Mouse (Mus musculus): ENCODE data around the gene Thegl. TPM values are rescaled to one million over a fixed set of nuclear protein-coding genes. Genes with fewer than 3 reads are reported as not detected.
"Not testable (repeated sequence)": the region's sequence is repeated elsewhere in the genome, so short reads cannot be mapped to it uniquely, and the experiment has no call there.

Gene Thegl
- polyA plus RNA-seq, 1 experiment from 2014 or later: not detected

GRCm38 (mm10) chr5:77011082-77011481 lies 4.7 kb upstream of the Thegl start:
- 49% methylated on average over 3 of the region's 3 CpGs for WGBS

DNA sequence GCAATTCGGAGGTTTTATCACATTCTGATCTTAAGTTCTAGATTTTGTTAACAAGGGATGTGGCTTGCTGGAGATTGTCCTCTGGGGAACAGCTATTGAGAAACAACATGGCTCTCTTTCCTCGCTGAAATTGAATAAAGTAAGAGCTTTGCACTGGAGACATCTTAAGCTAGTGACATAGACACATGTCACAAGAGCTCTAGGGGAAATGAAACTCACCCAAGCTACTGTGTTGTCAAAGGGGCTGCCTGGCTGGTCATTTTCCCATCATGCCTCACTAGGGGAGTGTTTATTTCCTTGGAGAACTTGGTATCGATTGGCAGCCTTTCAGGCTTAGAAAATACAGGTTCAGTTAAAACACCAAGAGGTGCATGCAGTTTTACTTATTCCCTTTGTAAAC lies 2.7 kb upstream of the Thegl start:
- no peaks in the 10 kb centered on the region; a peak in 1 of 4 replicates for H3K4me1 ChIP-seq (ENCODE audit: control insufficient read depth in 2 of 2, insufficient read depth in 2 of 2, low read length in 2 of 2)
- no peak for ATAC-seq (ENCODE audit: insufficient number of reproducible peaks, insufficient read depth, low FRiP score, low read depth)
- 63% methylated on average over 3 of the region's 3 CpGs for WGBS
- H3K4me2 ChIP-seq (ENCODE audit: low read length): no peak overlapping the region
- no peak overlapping the region for H3K4me3 ChIP-seq (ENCODE audit: control insufficient read depth in 1 of 2, insufficient read depth in 1 of 2, low read depth in 1 of 2, low read length in 2 of 2)
- no peaks in the 10 kb centered on the region for H3K9me3 ChIP-seq (ENCODE audit: control insufficient read depth, low read length)
- H3K36me3 ChIP-seq (ENCODE audit: control insufficient read depth, insufficient read depth, low read length): no peaks in the 10 kb centered on the region
- no peak overlapping the region for H3K27ac ChIP-seq (replicated peaks in 1 of 2; ENCODE audit: control insufficient read depth in 1 of 2, insufficient read depth in 1 of 2, low read depth in 2 of 2, low read length in 2 of 2)
- no peak overlapping the region for H3K9ac ChIP-seq (ENCODE audit: low read length)
- H3K27me3 ChIP-seq (ENCODE audit: control insufficient read depth, insufficient read depth, low read length): no peaks in the 10 kb centered on the region

More at GRCm38 (mm10) chr5:77011082-77011481, 4.7 kb upstream of the Thegl start:
- Histone ChIP-seq H3K9me3 (ENCODE audit: control insufficient read depth, low read length) (no peaks in the 10 kb centered on the region), H3K27ac (replicated peaks in 1 of 2; ENCODE audit: control insufficient read depth in 1 of 2, insufficient read depth in 1 of 2, low read depth in 2 of 2, low read length in 2 of 2) (no peak overlapping the region), H3K27me3 (ENCODE audit: control insufficient read depth, insufficient read depth, low read length) (no peaks in the 10 kb centered on the region), H3K4me1 (ENCODE audit: control insufficient read depth in 2 of 2, insufficient read depth in 2 of 2, low read length in 2 of 2) (no peaks in the 10 kb centered on the region; a peak in 1 of 4 replicates), H3K36me3 (ENCODE audit: control insufficient read depth, insufficient read depth, low read length) (no peaks in the 10 kb centered on the region), H3K9ac (ENCODE audit: low read length) (no peak overlapping the region), H3K4me2 (ENCODE audit: low read length) (no peak overlapping the region), H3K4me3 (ENCODE audit: control insufficient read depth in 1 of 2, insufficient read depth in 1 of 2, low read depth in 1 of 2, low read length in 2 of 2) (no peak overlapping the region)
- no peak for ATAC-seq (ENCODE audit: insufficient number of reproducible peaks, insufficient read depth, low FRiP score, low read depth)

- Histone ChIP-seq H3K27ac (replicated peaks in 1 of 2; ENCODE audit: control insufficient read depth in 1 of 2, insufficient read depth in 1 of 2, low read depth in 2 of 2, low read length in 2 of 2) (no peak overlapping the region), H3K4me2 (ENCODE audit: low read length) (no peak overlapping the region), H3K4me3 (ENCODE audit: control insufficient read depth in 1 of 2, insufficient read depth in 1 of 2, low read depth in 1 of 2, low read length in 2 of 2) (no peak overlapping the region), H3K9me3 (ENCODE audit: control insufficient read depth, low read length) (no peaks in the 10 kb centered on the region), H3K4me1 (ENCODE audit: control insufficient read depth in 2 of 2, insufficient read depth in 2 of 2, low read length in 2 of 2) (no peaks in the 10 kb centered on the region), H3K36me3 (ENCODE audit: control insufficient read depth, insufficient read depth, low read length) (no peaks in the 10 kb centered on the region), H3K27me3 (ENCODE audit: control insufficient read depth, insufficient read depth, low read length) (no peaks in the 10 kb centered on the region), H3K9ac (ENCODE audit: low read length) (no peak overlapping the region)
- 45% methylated on average over 3 of the region's 3 CpGs for WGBS
- no peak for ATAC-seq (ENCODE audit: insufficient number of reproducible peaks, insufficient read depth, low FRiP score, low read depth)
These were observed 12.2 kb downstream of the Thegl start for GRCm38 (mm10) chr5:77028034-77028433.

DNA sequence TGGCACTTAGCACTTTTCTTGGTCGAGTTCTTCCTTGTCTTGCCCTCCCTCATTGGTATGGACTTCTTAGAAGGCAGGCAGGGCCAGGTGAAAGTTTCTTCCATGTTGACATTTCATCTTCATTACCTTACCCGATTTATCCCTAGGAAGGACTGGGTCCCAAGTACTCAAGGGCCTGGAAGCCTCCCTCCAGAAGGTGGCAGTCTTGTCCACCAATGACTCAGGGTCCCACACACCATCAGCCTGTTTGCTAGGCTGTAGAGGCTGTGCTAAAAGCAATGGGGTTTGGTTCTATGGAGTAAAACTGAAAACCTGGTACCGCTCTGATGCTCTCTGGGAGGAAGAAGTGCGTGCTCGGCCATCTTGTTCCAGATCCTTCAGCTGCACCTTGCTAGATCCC lies 13.9 kb downstream of the Thegl start:
- Histone ChIP-seq H3K9ac (ENCODE audit: low read length) (no peak overlapping the region), H3K27me3 (ENCODE audit: control insufficient read depth, insufficient read depth, low read length) (no peaks in the 10 kb centered on the region), H3K36me3 (ENCODE audit: control insufficient read depth, insufficient read depth, low read length) (no peaks in the 10 kb centered on the region), H3K4me3 (ENCODE audit: control insufficient read depth in 1 of 2, insufficient read depth in 1 of 2, low read depth in 1 of 2, low read length in 2 of 2) (no peak overlapping the region), H3K27ac (replicated peaks in 1 of 2; ENCODE audit: control insufficient read depth in 1 of 2, insufficient read depth in 1 of 2, low read depth in 2 of 2, low read length in 2 of 2) (no peak overlapping the region), H3K4me2 (ENCODE audit: low read length) (no peak overlapping the region), H3K9me3 (ENCODE audit: control insufficient read depth, low read length) (no peaks in the 10 kb centered on the region), H3K4me1 (ENCODE audit: control insufficient read depth in 2 of 2, insufficient read depth in 2 of 2, low read length in 2 of 2) (no peaks in the 10 kb centered on the region)
- ATAC-seq (ENCODE audit: insufficient number of reproducible peaks, insufficient read depth, low FRiP score, low read depth): no peak
- WGBS: 71% methylated on average over 5 of the region's 5 CpGs

- H3K9me3 ChIP-seq (ENCODE audit: control insufficient read depth, low read length); H3K27me3 ChIP-seq (ENCODE audit: control insufficient read depth, insufficient read depth, low read length); H3K9ac ChIP-seq (ENCODE audit: low read length); H3K4me3 ChIP-seq (ENCODE audit: control insufficient read depth in 1 of 2, insufficient read depth in 1 of 2, low read depth in 1 of 2, low read length in 2 of 2); H3K4me1 ChIP-seq (ENCODE audit: control insufficient read depth in 2 of 2, insufficient read depth in 2 of 2, low read length in 2 of 2); H3K4me2 ChIP-seq (ENCODE audit: low read length); ATAC-seq (ENCODE audit: insufficient number of reproducible peaks, insufficient read depth, low FRiP score, low read depth); H3K36me3 ChIP-seq (ENCODE audit: control insufficient read depth, insufficient read depth, low read length); H3K27ac ChIP-seq (replicated peaks in 1 of 2; ENCODE audit: control insufficient read depth in 1 of 2, insufficient read depth in 1 of 2, low read depth in 2 of 2, low read length in 2 of 2): not testable (repeated sequence)
These were observed 19.3 kb downstream of the Thegl start for GRCm38 (mm10) chr5:77035101-77035500.

GRCm38 (mm10) chr5:77038451-77038850 lies 22.6 kb downstream of the Thegl start:
- Histone ChIP-seq H3K27ac (replicated peaks in 1 of 2; ENCODE audit: control insufficient read depth in 1 of 2, insufficient read depth in 1 of 2, low read depth in 2 of 2, low read length in 2 of 2) (no peak overlapping the region), H3K9ac (ENCODE audit: low read length) (no peak overlapping the region), H3K36me3 (ENCODE audit: control insufficient read depth, insufficient read depth, low read length) (no peaks in the 10 kb centered on the region), H3K4me1 (ENCODE audit: control insufficient read depth in 2 of 2, insufficient read depth in 2 of 2, low read length in 2 of 2) (no peaks in the 10 kb centered on the region), H3K27me3 (ENCODE audit: control insufficient read depth, insufficient read depth, low read length) (no peaks in the 10 kb centered on the region), H3K4me2 (ENCODE audit: low read length) (no peak overlapping the region), H3K4me3 (ENCODE audit: control insufficient read depth in 1 of 2, insufficient read depth in 1 of 2, low read depth in 1 of 2, low read length in 2 of 2) (no peak overlapping the region), H3K9me3 (ENCODE audit: control insufficient read depth, low read length) (no peaks in the 10 kb centered on the region)
- no peak for ATAC-seq (ENCODE audit: insufficient number of reproducible peaks, insufficient read depth, low FRiP score, low read depth)
- 82% methylated on average over 10 of the region's 10 CpGs for WGBS

DNA sequence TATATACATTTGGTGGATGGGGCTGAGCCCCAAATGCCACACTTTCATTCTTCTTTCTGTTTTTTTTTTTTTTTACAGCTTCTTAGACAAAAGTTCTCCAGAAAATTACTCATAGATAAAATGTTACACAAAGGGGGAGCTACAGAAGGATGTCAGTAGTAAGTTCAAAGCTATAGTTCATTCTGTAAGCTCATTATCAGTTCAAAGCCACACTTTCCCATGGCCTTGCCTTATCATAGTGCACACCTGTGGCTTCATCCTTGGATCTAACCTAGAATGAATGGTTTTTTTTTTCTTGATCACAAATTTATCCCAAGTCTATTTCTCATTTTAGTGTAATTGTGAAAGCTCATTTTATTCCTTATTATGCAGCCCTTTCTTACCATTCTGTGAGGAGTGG lies 23.6 kb downstream of the Thegl start:
- Histone ChIP-seq H3K9me3 (ENCODE audit: control insufficient read depth, low read length) (no peaks in the 10 kb centered on the region), H3K36me3 (ENCODE audit: control insufficient read depth, insufficient read depth, low read length) (no peaks in the 10 kb centered on the region), H3K9ac (ENCODE audit: low read length) (no peak overlapping the region), H3K4me3 (ENCODE audit: control insufficient read depth in 1 of 2, insufficient read depth in 1 of 2, low read depth in 1 of 2, low read length in 2 of 2) (no peak overlapping the region), H3K4me2 (ENCODE audit: low read length) (no peak overlapping the region), H3K27me3 (ENCODE audit: control insufficient read depth, insufficient read depth, low read length) (no peaks in the 10 kb centered on the region), H3K27ac (replicated peaks in 1 of 2; ENCODE audit: control insufficient read depth in 1 of 2, insufficient read depth in 1 of 2, low read depth in 2 of 2, low read length in 2 of 2) (no peak overlapping the region), H3K4me1 (ENCODE audit: control insufficient read depth in 2 of 2, insufficient read depth in 2 of 2, low read length in 2 of 2) (no peaks in the 10 kb centered on the region)
- no peak for ATAC-seq (ENCODE audit: insufficient number of reproducible peaks, insufficient read depth, low FRiP score, low read depth)

DNA sequence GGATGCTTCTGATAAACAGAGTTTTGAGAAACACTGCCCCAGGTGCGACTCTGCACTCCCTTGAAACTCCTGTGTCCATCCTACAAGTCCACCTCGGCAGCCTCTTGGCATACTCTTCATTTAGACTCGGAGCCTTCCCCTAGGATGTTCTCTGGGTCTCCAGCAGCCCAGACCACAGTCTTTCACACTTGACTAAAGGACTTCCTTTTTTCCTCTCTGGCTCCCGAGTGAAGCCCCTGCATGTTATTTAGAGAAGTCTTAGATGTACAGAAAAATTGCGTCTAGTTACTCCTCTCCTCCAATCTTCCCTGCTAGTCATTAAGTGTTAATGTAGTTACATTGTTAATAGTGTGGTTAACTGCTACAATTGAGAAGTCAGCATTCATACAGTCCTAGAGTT lies 28.5 kb downstream of the Thegl start:
- Histone ChIP-seq H3K9ac (ENCODE audit: low read length) (no peak overlapping the region), H3K4me3 (ENCODE audit: control insufficient read depth in 1 of 2, insufficient read depth in 1 of 2, low read depth in 1 of 2, low read length in 2 of 2) (no peak overlapping the region), H3K36me3 (ENCODE audit: control insufficient read depth, insufficient read depth, low read length) (no peaks in the 10 kb centered on the region), H3K4me2 (ENCODE audit: low read length) (no peak overlapping the region), H3K27ac (replicated peaks in 1 of 2; ENCODE audit: control insufficient read depth in 1 of 2, insufficient read depth in 1 of 2, low read depth in 2 of 2, low read length in 2 of 2) (no peak overlapping the region), H3K9me3 (ENCODE audit: control insufficient read depth, low read length) (no peaks in the 10 kb centered on the region), H3K27me3 (ENCODE audit: control insufficient read depth, insufficient read depth, low read length) (no peaks in the 10 kb centered on the region), H3K4me1 (ENCODE audit: control insufficient read depth in 2 of 2, insufficient read depth in 2 of 2, low read length in 2 of 2) (no peaks in the 10 kb centered on the region)
- no peak for ATAC-seq (ENCODE audit: insufficient number of reproducible peaks, insufficient read depth, low FRiP score, low read depth)
- 72% methylated on average over 5 of the region's 5 CpGs for WGBS

Measured in heart, embryonic 14.5 days (tissue).